Mouse (Mus musculus) leukemia stem cell, adult 10-12 weeks (primary cell): ENCODE data around the gene Stim1. TPM values are rescaled to one million over a fixed set of nuclear protein-coding genes. Genes with fewer than 3 reads are reported as not detected.

Experiments
- polyA plus RNA-seq: library from polyadenylated mRNA; stranded (reverse); fragments of >175 nt; gene quantifications from 2 replicates; pipeline ENCODE4 v1.2.3, GENCODE M21; 2012; ENCODE audit warnings: low replicate concordance

The Stim1 gene
- polyA plus RNA-seq: 40.4 and 40.7 TPM in 2 replicates

GRCm38 (mm10) chr7:102267601-102268394 lies at the start of gene Stim1:
Stim1 (plus strand) TSS chr7:102267806.

GRCm38 (mm10) chr7:102255954-102256353 lies 11.7 kb upstream of the Stim1 start, which contains the start of gene Rhog:
Rhog (minus strand) TSS chr7:102256054.

GRCm38 (mm10) chr7:102441657-102442391 lies 174.2 kb downstream of the Stim1 start, which contains the start of gene Rrm1:
Rrm1 (plus strand) TSS chr7:102441695.

GRCm38 (mm10) chr7:102481579-102481978 lies 214.0 kb downstream of the Stim1 start, which contains the start of gene Olfr543:
Olfr543 (minus strand) TSS chr7:102481679.

Other genes starting within 250 kb of the Stim1 start
- gene Il18bp, start 249.1 kb upstream of the Stim1 start, polyA plus RNA-seq: 5.3 and 23.4 TPM in 2 replicates
- 0.57 and 3.2 TPM in 2 replicates for gene Rnf121, start 202.3 kb upstream of the Stim1 start, polyA plus RNA-seq
- 13.5 and 17.2 TPM in 2 replicates for gene Xndc1, start 202.3 kb upstream of the Stim1 start, polyA plus RNA-seq
- 0.64 TPM in 1 of 2 replicates, not detected in the other for gene Xntrpc, start 202.1 kb upstream of the Stim1 start, polyA plus RNA-seq
- 0.15 and 4.1 TPM in 2 replicates for gene Trpc2, start 184.7 kb upstream of the Stim1 start, polyA plus RNA-seq
- gene Art1, start 166.1 kb upstream of the Stim1 start, polyA plus RNA-seq: not detected in 2 replicates
- gene Art5, start 158.3 kb upstream of the Stim1 start, polyA plus RNA-seq: not detected in 2 replicates
- gene Chrna10, start 151.0 kb upstream of the Stim1 start, polyA plus RNA-seq: not detected in 2 replicates
- 2.6 and 5.6 TPM in 2 replicates for gene Nup98, start 57.6 kb upstream of the Stim1 start, polyA plus RNA-seq
- 11.2 and 17.2 TPM in 2 replicates for gene Pgap2, start 57.6 kb upstream of the Stim1 start, polyA plus RNA-seq
- 60.1 and 267 TPM in 2 replicates for gene Rhog, start 11.8 kb upstream of the Stim1 start, polyA plus RNA-seq
- 19.3 and 87.3 TPM in 2 replicates for gene Rrm1, start 173.9 kb downstream of the Stim1 start, polyA plus RNA-seq
- not detected in 2 replicates for gene Olfr543, start 213.9 kb downstream of the Stim1 start, polyA plus RNA-seq
- not detected in 2 replicates for gene Olfr544, start 220.5 kb downstream of the Stim1 start, polyA plus RNA-seq
- gene Olfr545, start 231.8 kb downstream of the Stim1 start, polyA plus RNA-seq: not detected in 2 replicates